Mouse (Mus musculus) liver, embryonic 13.5 days (tissue): ENCODE data around the gene Spg20. TPM values are rescaled to one million over a fixed set of nuclear protein-coding genes. Genes with fewer than 3 reads are reported as not detected.
A peak's percentile ranks its signal among the peaks of the same experiment; 100 is the strongest.

Source experiments
- ATAC-seq: fragments of 200-750 bp; cut with Nextera tagmentation; 2 replicates; pipeline ENCODE4 v1.8.0; 2017; ENCODE audit warnings: low read depth, mild to moderate bottlenecking, moderate number of reproducible peaks, moderate library complexity
- DNase-seq: peaks from one replicate; pipeline ENCODE4 v3.0.0; 2022
- H3K27ac ChIP-seq: fragments of 300-500 bp; sonication (generic); 2 replicates; pipeline ENCODE4 v1.5.1; 2015; ENCODE audit warnings: moderate library complexity, mild to moderate bottlenecking, inconsistent platforms
- H3K27me3 ChIP-seq: fragments of 300-500 bp; sonication (generic); 2 replicates; pipeline ENCODE4 v1.6.1; 2015; ENCODE audit warnings: mild to moderate bottlenecking, inconsistent platforms
- H3K36me3 ChIP-seq: fragments of 300-500 bp; sonication (generic); 2 replicates; pipeline ENCODE4 v1.6.1; 2015; ENCODE audit warnings: mild to moderate bottlenecking, inconsistent platforms
- H3K4me1 ChIP-seq: fragments of 300-500 bp; sonication (generic); replicated peaks from 2 replicates; pipeline ENCODE4 v1.6.1; 2015; ENCODE audit warnings: inconsistent platforms
- H3K4me2 ChIP-seq: fragments of 300-500 bp; sonication (generic); 2 replicates; pipeline ENCODE4 v1.6.1; 2015; ENCODE audit warnings: inconsistent platforms, mild to moderate bottlenecking, moderate library complexity
- H3K4me3 ChIP-seq: fragments of 300-500 bp; sonication (generic); replicated peaks from 2 replicates; pipeline ENCODE4 v1.5.1; 2015; ENCODE audit warnings: mild to moderate bottlenecking, inconsistent platforms
- H3K9ac ChIP-seq: fragments of 300-500 bp; sonication (generic); 2 replicates; pipeline ENCODE4 v1.6.1; 2015; ENCODE audit warnings: mild to moderate bottlenecking, inconsistent platforms
- H3K9me3 ChIP-seq: fragments of 300-500 bp; sonication (generic); replicated peaks from 2 replicates; pipeline ENCODE4 v1.6.1; 2016; ENCODE audit warnings: inconsistent platforms
- WGBS: fragments of 180-500 bp; shearing (Covaris S2); methylation state at CpG from one replicate; pipeline ENCODE4 v1.1.7; 2015; ENCODE audit not compliant: insufficient replicate concordance; 5-methylcytosine and 5-hydroxymethylcytosine counted together
- polyA plus RNA-seq: library from polyadenylated mRNA; unstranded; fragments of >200 nt; fragmentation: Nextera tagmentation; extraction: Ambion mirVana; gene quantifications from 2 replicates; pipeline ENCODE4 v1.2.1, GENCODE M21; 2015

Spg20 gene
- 9.8 and 11.9 TPM in 2 replicates for polyA plus RNA-seq

GRCm38 (mm10) chr3:55111935-55112709, at the start of gene Spg20:
Spg20 (plus strand) TSS chr3:55112108.
- under 1% methylated on average over 58 of the region's 58 CpGs for WGBS

GRCm38 (mm10) chr3:55062653-55063052, 49.3 kb upstream of the Spg20 start:
- Histone ChIP-seq H3K4me2 (no peak overlapping the region), H3K36me3 (no peaks in the 10 kb centered on the region), H3K27me3 (peaks cover 7% of the 10 kb centered on the region; the same call in 1 of the 2 replicates), H3K27ac (no peak overlapping the region), H3K4me3 (no peak overlapping the region), H3K9ac (no peak overlapping the region), H3K9me3 (no peaks in the 10 kb centered on the region), H3K4me1 (peaks cover 3% of the 10 kb centered on the region; the same call in 1 of the 2 replicates)
- no peak for DNase-seq
- no peak for ATAC-seq
- 61% methylated on average over 9 of the region's 9 CpGs for WGBS

More at GRCm38 (mm10) chr3:55111935-55112709, at the start of gene Spg20:
- Histone ChIP-seq H3K27ac (peak within 1 kb of the TSS; percentile 66), H3K4me2 (peak within 1 kb of the TSS; percentile 77), H3K4me1 (peaks cover 22% of the 10 kb centered on the region), H3K9ac (peak within 1 kb of the TSS; percentile 85), H3K4me3 (peak within 1 kb of the TSS; percentile 80), H3K27me3 (no peaks in the 10 kb centered on the region), H3K9me3 (no peaks in the 10 kb centered on the region), H3K36me3 (peaks cover 2% of the 10 kb centered on the region)
- ATAC-seq: peak; percentile 95
- DNase-seq: peak; percentile 84

GRCm38 (mm10) chr3:55064396-55064795, 47.5 kb upstream of the Spg20 start:
- peak; percentile 15 for DNase-seq
- H3K4me2 ChIP-seq: no peak overlapping the region
- no peak overlapping the region for H3K4me3 ChIP-seq
- no peak overlapping the region for H3K9ac ChIP-seq
- H3K9me3 ChIP-seq: no peaks in the 10 kb centered on the region
- H3K36me3 ChIP-seq: no peaks in the 10 kb centered on the region
- ATAC-seq: 0 out of 2 replicates have a peak, but pooled peaks have one; percentile 20
- peaks cover 3% of the 10 kb centered on the region; the same call in 1 of the 2 replicates for H3K4me1 ChIP-seq
- H3K27ac ChIP-seq: no peak overlapping the region
- H3K27me3 ChIP-seq: peaks cover 4% of the 10 kb centered on the region; the same call in 1 of the 2 replicates
- WGBS: 2% methylated on average over 2 of the region's 2 CpGs

- Histone ChIP-seq H3K27ac (no peak overlapping the region), H3K4me1 (peaks cover 3% of the 10 kb centered on the region; the same call in 1 of the 2 replicates), H3K27me3 (0 out of 2 replicates have a peak, but pooled peaks cover 3% of the 10 kb centered on the region), H3K4me2 (no peak overlapping the region), H3K36me3 (no peaks in the 10 kb centered on the region), H3K9me3 (no peaks in the 10 kb centered on the region), H3K9ac (no peak overlapping the region), H3K4me3 (no peak overlapping the region)
- no peak for DNase-seq
- 35% methylated on average over 14 of the region's 14 CpGs for WGBS
- no peak for ATAC-seq
Observed at GRCm38 (mm10) chr3:55065738-55066665, 45.9 kb upstream of the Spg20 start.

- DNase-seq: no peak
- H3K36me3 ChIP-seq: no peaks in the 10 kb centered on the region
- no peak overlapping the region for H3K4me3 ChIP-seq
- no peak overlapping the region for H3K4me2 ChIP-seq
- WGBS: 56% methylated on average over 12 of the region's 12 CpGs
- H3K4me1 ChIP-seq: peaks cover 3% of the 10 kb centered on the region; the same call in 1 of the 2 replicates
- H3K27me3 ChIP-seq: 0 out of 2 replicates have a peak, but pooled peaks cover 3% of the 10 kb centered on the region
- H3K9ac ChIP-seq: no peak overlapping the region
- H3K27ac ChIP-seq: no peak overlapping the region
- no peak for ATAC-seq
- no peaks in the 10 kb centered on the region for H3K9me3 ChIP-seq
Observed at GRCm38 (mm10) chr3:55066666-55067023, 45.3 kb upstream of the Spg20 start.

GRCm38 (mm10) chr3:55067791-55068434, 44.0 kb upstream of the Spg20 start:
- Histone ChIP-seq H3K27me3 (0 out of 2 replicates have a peak, but pooled peaks cover 3% of the 10 kb centered on the region), H3K9ac (no peak overlapping the region), H3K4me2 (no peak overlapping the region), H3K27ac (no peak overlapping the region), H3K4me1 (peaks cover 3% of the 10 kb centered on the region; the same call in 1 of the 2 replicates), H3K36me3 (no peaks in the 10 kb centered on the region), H3K9me3 (no peaks in the 10 kb centered on the region), H3K4me3 (no peak overlapping the region)
- ATAC-seq (no peak), DNase-seq (no peak)
- 30% methylated on average over 7 of the region's 7 CpGs for WGBS

- no peaks in the 10 kb centered on the region for H3K36me3 ChIP-seq
- H3K4me1 ChIP-seq: no peaks in the 10 kb centered on the region
- no peaks in the 10 kb centered on the region for H3K27me3 ChIP-seq
- H3K9me3 ChIP-seq: no peaks in the 10 kb centered on the region
- H3K27ac ChIP-seq: no peak overlapping the region
- ATAC-seq (no peak), DNase-seq (no peak)
- 67% methylated on average over 6 of the region's 6 CpGs for WGBS
- no peak overlapping the region for H3K4me3 ChIP-seq
- no peak overlapping the region for H3K4me2 ChIP-seq
- no peak overlapping the region for H3K9ac ChIP-seq
Observed at GRCm38 (mm10) chr3:55074576-55075293, 37.2 kb upstream of the Spg20 start.

- H3K9ac ChIP-seq: no peak overlapping the region
- no peak overlapping the region for H3K27ac ChIP-seq
- DNase-seq: no peak
- no peak overlapping the region for H3K4me3 ChIP-seq
- H3K4me1 ChIP-seq: no peaks in the 10 kb centered on the region
- H3K27me3 ChIP-seq: no peaks in the 10 kb centered on the region
- no peaks in the 10 kb centered on the region for H3K36me3 ChIP-seq
- ATAC-seq: no peak
- H3K9me3 ChIP-seq: no peaks in the 10 kb centered on the region
- WGBS: 64% methylated on average over 3 of the region's 3 CpGs
- H3K4me2 ChIP-seq: no peak overlapping the region
Observed at GRCm38 (mm10) chr3:55075294-55075648, 36.6 kb upstream of the Spg20 start.

GRCm38 (mm10) chr3:55078233-55078632, 33.7 kb upstream of the Spg20 start:
- H3K9me3 ChIP-seq: no peaks in the 10 kb centered on the region
- H3K27me3 ChIP-seq: no peaks in the 10 kb centered on the region
- H3K36me3 ChIP-seq: no peaks in the 10 kb centered on the region
- 63% methylated on average over 6 of the region's 6 CpGs for WGBS
- DNase-seq (no peak), ATAC-seq (no peak)
- H3K4me1 ChIP-seq: no peaks in the 10 kb centered on the region
- H3K4me3 ChIP-seq: no peak overlapping the region
- no peak overlapping the region for H3K4me2 ChIP-seq
- no peak overlapping the region for H3K27ac ChIP-seq
- no peak overlapping the region for H3K9ac ChIP-seq

- DNase-seq (no peak), ATAC-seq (no peak)
- Histone ChIP-seq H3K36me3 (no peaks in the 10 kb centered on the region), H3K4me1 (no peaks in the 10 kb centered on the region), H3K27me3 (no peaks in the 10 kb centered on the region), H3K9ac (no peak overlapping the region), H3K27ac (no peak overlapping the region), H3K9me3 (no peaks in the 10 kb centered on the region), H3K4me3 (no peak overlapping the region), H3K4me2 (no peak overlapping the region)
- 58% methylated on average over 8 of the region's 8 CpGs for WGBS
Observed at GRCm38 (mm10) chr3:55079619-55080018, 32.3 kb upstream of the Spg20 start.
